Mouse (Mus musculus): Measurements from ENCODE around the gene Grb2. TPM values are rescaled to one million over a fixed set of nuclear protein-coding genes. Genes with fewer than 3 reads are reported as not detected.
"Not testable (repeated sequence)": the region's sequence is repeated elsewhere in the genome, so short reads cannot be mapped to it uniquely, and the experiment has no call there.

Grb2 gene
- polyA plus RNA-seq, 1 experiment from 2014 or later: 119 TPM

DNA sequence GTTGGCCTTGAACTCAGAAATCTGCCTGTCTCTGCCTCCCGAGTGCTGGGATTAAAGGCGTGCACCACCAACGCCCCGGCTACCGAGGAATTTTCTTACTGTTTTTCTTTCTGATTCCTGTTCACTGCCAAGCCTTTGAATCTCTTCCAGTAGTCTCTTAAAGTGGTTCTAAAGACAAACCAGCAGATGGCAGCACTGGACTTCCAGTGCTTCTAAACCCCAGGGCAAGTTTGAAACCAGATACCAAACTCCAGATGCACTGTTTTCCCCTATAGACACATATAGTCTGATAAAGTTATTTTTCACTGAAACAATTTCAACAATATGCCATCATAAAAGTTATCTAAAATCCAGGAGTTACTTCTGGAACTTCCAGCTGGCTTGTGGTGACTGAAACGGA lies 60.9 kb downstream of the Grb2 start:
- H3K4me1 ChIP-seq (replicated peaks): peaks cover 5% of the 10 kb centered on the region; the same call in 1 of the 2 replicates
- DNase-seq (ENCODE audit: low spot score): no peak
- H3K4me3 ChIP-seq: no peak overlapping the region
- H3K27me3 ChIP-seq (ENCODE audit: insufficient read depth, poor library complexity, severe bottlenecking): no peaks in the 10 kb centered on the region
- H3K9me3 ChIP-seq: no peaks in the 10 kb centered on the region
- 70% methylated on average over 6 of the region's 6 CpGs for WGBS
- H3K27ac ChIP-seq: no peak overlapping the region
- H3K36me3 ChIP-seq: peaks cover 88% of the 10 kb centered on the region

DNA sequence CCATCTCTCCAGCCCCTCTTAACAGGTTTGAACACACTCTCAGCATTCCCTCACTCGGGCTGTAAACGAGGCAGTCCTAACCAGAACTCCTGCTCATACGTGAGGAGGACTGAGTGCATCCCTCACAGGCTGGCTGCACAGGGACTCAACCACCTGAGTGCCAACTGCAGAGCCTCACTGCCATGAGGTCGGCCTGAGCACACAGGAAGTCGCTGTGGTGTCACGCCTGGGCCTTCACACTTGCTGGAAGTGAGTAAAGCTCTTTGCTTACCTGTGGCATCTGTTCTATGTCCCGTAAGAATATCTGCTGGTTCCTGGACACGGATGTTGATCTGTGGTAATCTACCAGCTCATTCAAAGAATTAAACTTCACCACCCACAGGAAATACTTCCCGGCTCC lies 62.0 kb downstream of the Grb2 start:
- Histone ChIP-seq H3K9me3 (no peaks in the 10 kb centered on the region), H3K36me3 (peaks cover 82% of the 10 kb centered on the region), H3K27me3 (ENCODE audit: insufficient read depth, poor library complexity, severe bottlenecking) (no peaks in the 10 kb centered on the region), H3K27ac (no peak overlapping the region), H3K4me1 (replicated peaks) (peaks cover 9% of the 10 kb centered on the region), H3K4me3 (no peak overlapping the region)
- no peak for DNase-seq (ENCODE audit: low spot score)
- 93% methylated on average over 9 of the region's 9 CpGs for WGBS

- WGBS: 97% methylated on average over 14 of the region's 14 CpGs
- not testable (repeated sequence) for H3K27ac ChIP-seq; H3K27me3 ChIP-seq (ENCODE audit: insufficient read depth, poor library complexity, severe bottlenecking); DNase-seq (ENCODE audit: low spot score); H3K9me3 ChIP-seq; H3K4me3 ChIP-seq
- peaks cover 73% of the 10 kb centered on the region for H3K36me3 ChIP-seq
- peaks cover 16% of the 10 kb centered on the region for H3K4me1 ChIP-seq (replicated peaks)
Observed at GRCm38 (mm10) chr11:115645498-115645897, 62.9 kb downstream of the Grb2 start.

DNA sequence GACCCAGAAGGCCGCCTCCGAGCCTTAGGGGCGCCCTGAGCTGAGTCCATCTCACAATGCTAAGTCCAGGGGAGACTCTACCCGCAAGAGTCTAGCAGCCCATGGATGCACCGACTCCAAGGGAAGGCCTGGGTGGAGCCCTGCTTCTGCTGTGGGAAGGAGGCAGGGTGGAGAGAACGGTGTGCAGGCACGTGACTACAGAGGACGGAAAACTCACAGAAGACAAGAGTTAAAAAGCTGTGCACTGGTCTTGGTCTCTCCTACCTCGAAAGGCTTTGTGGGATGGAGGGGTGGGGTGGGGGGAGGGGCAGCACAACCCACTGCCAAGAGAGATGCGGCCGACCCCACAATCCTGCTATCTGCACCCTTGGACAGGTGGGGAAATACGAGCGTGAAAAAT lies 64.1 kb downstream of the Grb2 start:
- H3K4me1 ChIP-seq (replicated peaks): peaks cover 11% of the 10 kb centered on the region; the same call in 1 of the 2 replicates
- H3K36me3 ChIP-seq: peaks cover 63% of the 10 kb centered on the region
- no peak overlapping the region for H3K4me3 ChIP-seq
- no peak for DNase-seq (ENCODE audit: low spot score)
- H3K27me3 ChIP-seq (ENCODE audit: insufficient read depth, poor library complexity, severe bottlenecking): no peaks in the 10 kb centered on the region
- H3K9me3 ChIP-seq: no peaks in the 10 kb centered on the region
- H3K27ac ChIP-seq: no peak overlapping the region
- WGBS: 95% methylated on average over 13 of the region's 13 CpGs

GRCm38 (mm10) chr11:115643265-115643664 lies 65.1 kb downstream of the Grb2 start:
- 76% methylated on average over 10 of the region's 10 CpGs for WGBS
- Histone ChIP-seq H3K4me3 (no peak overlapping the region), H3K27me3 (ENCODE audit: insufficient read depth, poor library complexity, severe bottlenecking) (no peaks in the 10 kb centered on the region), H3K4me1 (replicated peaks) (peaks cover 15% of the 10 kb centered on the region; the same call in 1 of the 2 replicates), H3K36me3 (peaks cover 53% of the 10 kb centered on the region), H3K27ac (no peak overlapping the region), H3K9me3 (no peaks in the 10 kb centered on the region)
- no peak for DNase-seq (ENCODE audit: low spot score)

DNA sequence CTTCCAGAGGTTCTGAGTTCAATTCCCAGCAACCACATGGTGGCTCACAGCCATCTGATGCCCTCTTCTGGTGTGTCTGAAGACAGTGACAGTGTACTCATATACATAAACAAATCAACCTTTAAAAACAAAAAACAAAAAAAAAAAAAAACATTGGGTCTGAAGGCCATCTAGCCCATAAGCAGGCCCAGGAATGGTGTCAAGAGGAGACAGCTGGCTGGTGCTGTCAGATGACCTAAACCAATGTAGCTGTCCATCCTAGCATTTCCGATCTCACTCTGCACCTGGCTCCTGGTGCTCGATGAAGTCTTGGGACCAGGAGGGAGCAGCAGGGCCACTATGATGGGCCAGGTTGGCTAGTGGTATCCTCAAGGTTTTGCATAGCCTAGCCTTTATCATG lies 65.7 kb downstream of the Grb2 start:
- peaks cover 47% of the 10 kb centered on the region for H3K36me3 ChIP-seq
- WGBS: 97% methylated on average over 2 of the region's 2 CpGs
- no peaks in the 10 kb centered on the region for H3K27me3 ChIP-seq (ENCODE audit: insufficient read depth, poor library complexity, severe bottlenecking)
- H3K4me3 ChIP-seq: no peak overlapping the region
- no peak for DNase-seq (ENCODE audit: low spot score)
- H3K4me1 ChIP-seq (replicated peaks): peaks cover 15% of the 10 kb centered on the region; the same call in 1 of the 2 replicates
- no peak overlapping the region for H3K27ac ChIP-seq
- H3K9me3 ChIP-seq: no peaks in the 10 kb centered on the region

DNA sequence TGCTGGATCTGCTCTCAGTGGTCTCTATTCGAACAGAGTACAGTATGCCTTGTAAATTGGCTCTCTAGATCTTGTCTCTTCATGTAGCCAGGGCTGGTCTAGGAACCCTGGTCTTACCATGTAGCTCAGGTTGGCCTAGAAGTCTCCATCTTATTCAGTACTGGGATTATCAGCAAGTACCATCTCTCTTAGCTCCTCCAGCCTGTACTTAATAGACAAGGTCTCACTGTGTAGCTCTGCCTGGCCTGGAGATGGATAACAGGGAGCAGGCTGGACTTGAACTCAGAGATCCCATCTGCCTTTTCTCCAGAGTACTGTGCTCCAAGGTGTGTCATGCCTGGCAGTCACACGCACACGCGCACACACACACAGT lies 66.7 kb downstream of the Grb2 start:
- no peak overlapping the region for H3K4me3 ChIP-seq

DNA sequence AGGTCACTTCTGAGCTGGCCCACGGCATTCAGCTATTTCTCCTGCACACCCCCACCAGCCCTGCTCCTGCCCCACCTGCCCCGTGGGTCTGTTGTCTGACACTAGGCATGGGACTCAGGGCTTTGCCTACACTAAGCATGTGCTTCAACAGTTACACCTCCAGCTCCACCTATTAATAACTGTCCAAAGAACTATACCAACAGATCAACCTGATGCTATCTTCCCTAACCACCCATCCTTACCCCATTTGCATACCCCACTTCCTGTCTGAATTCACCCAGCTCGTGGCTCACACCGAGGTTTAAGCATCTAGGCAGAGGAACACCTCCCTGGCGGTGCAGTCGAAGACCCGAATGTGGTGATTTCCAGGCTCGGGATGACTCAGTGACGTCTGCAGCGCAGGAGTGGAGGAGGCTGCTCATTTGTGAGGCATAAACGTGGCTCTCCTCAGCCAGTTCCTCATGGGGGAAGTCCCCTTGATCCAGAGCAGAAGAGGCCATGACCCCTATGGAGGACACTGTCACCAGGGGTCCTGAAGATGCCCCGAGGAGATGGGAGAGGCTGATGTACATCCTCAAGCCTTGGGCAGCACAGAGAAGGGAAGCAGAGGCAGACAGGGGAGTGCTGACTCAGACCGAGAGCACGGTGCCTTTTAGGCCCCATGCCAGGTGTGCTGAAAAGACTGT lies 67.3 kb downstream of the Grb2 start:
- Histone ChIP-seq H3K27ac (peak overlapping the region; percentile 12; the same call in 1 of the 2 replicates), H3K9me3 (no peaks in the 10 kb centered on the region), H3K4me1 (replicated peaks) (peaks cover 15% of the 10 kb centered on the region; the same call in 1 of the 2 replicates), H3K4me3 (no peak overlapping the region), H3K36me3 (peaks cover 33% of the 10 kb centered on the region), H3K27me3 (ENCODE audit: insufficient read depth, poor library complexity, severe bottlenecking) (no peaks in the 10 kb centered on the region)
- WGBS: 56% methylated on average over 14 of the region's 14 CpGs
- no peak for DNase-seq (ENCODE audit: low spot score)

More for the DNA sequence above, 66.7 kb downstream of the Grb2 start:
- no peak for DNase-seq (ENCODE audit: low spot score)
- H3K4me1 ChIP-seq (replicated peaks): peaks cover 15% of the 10 kb centered on the region; the same call in 1 of the 2 replicates
- no peak overlapping the region for H3K27ac ChIP-seq
- no peaks in the 10 kb centered on the region for H3K27me3 ChIP-seq (ENCODE audit: insufficient read depth, poor library complexity, severe bottlenecking)
- WGBS: 83% methylated on average over 4 of the region's 4 CpGs
- H3K9me3 ChIP-seq: no peaks in the 10 kb centered on the region
- peaks cover 38% of the 10 kb centered on the region for H3K36me3 ChIP-seq

GRCm38 (mm10) chr11:115640311-115640828 lies 68.0 kb downstream of the Grb2 start:
- Histone ChIP-seq H3K9me3 (no peaks in the 10 kb centered on the region), H3K4me1 (replicated peaks) (peaks cover 15% of the 10 kb centered on the region; the same call in 1 of the 2 replicates), H3K27me3 (ENCODE audit: insufficient read depth, poor library complexity, severe bottlenecking) (no peaks in the 10 kb centered on the region), H3K27ac (no peak overlapping the region), H3K36me3 (peaks cover 26% of the 10 kb centered on the region), H3K4me3 (no peak overlapping the region)
- DNase-seq (ENCODE audit: low spot score): no peak
- 83% methylated on average over 3 of the region's 4 CpGs for WGBS

DNA sequence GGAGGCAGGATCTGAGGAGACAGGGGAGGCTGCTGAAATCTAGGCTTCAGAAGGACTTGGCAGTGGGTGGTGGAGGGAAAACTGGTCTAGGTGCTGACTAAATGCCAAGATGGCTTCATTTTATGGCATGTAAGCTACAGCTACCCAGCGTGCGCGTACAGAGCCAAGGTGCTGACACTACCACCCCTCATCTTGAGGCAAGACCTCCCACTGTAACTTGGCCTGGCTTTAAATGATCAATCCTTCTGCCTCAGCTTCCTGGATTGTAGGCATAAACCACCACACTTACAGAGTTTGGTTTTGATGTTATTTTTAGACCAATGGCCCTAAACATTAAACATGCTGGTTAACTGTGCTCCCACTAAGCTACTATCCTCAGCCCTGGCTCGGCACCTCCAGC lies 68.9 kb downstream of the Grb2 start:
- 90% methylated on average over 4 of the region's 4 CpGs for WGBS
- no peak overlapping the region for H3K4me3 ChIP-seq
- H3K4me1 ChIP-seq (replicated peaks): peaks cover 15% of the 10 kb centered on the region; the same call in 1 of the 2 replicates
- H3K9me3 ChIP-seq: no peaks in the 10 kb centered on the region
- peaks cover 19% of the 10 kb centered on the region for H3K36me3 ChIP-seq
- no peaks in the 10 kb centered on the region for H3K27me3 ChIP-seq (ENCODE audit: insufficient read depth, poor library complexity, severe bottlenecking)
- no peak overlapping the region for H3K27ac ChIP-seq
- no peak for DNase-seq (ENCODE audit: low spot score)

DNA sequence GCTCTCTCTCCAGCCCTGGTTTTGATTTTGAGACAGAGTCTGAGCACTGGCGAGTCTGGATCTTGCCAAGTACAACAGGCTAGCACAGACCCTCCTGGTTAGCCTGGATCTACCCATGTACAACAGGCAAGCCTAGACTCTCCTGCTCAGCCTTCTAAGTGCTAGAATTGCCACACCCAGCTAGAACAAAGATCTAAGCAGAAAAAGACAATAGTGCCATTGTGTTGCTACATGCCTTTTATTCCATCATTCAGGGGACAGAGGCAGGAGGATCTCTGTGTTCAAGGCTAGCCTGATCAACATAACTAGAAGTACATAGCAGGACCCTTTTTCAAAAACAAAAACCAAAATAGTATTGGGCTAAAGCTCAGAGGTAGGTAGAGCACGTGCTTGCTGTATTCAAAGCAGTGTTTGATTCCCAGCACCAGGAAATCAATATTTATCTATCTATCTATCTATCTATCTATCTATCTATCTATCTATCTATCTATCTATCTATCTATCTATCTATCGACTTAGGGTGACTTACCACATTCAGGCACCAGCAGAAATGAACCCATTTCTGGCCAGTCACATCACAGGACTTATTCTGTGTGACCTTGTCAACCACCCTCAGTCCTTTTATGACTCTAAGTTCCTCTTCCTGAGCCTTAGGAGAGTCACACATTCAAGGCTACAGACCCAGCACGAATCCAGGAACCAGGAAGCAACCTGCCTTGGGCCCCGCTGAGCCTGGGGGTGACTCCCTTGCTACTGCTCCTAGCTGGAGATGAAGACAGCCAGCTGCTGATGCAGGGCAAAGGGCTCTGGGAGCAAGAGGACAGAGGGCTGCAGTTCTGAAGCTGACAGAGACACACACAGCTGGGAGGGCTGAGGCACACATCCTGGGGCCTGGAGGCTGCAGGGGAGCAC lies 69.6 kb downstream of the Grb2 start:
- Histone ChIP-seq H3K4me1 (replicated peaks) (peaks cover 18% of the 10 kb centered on the region; the same call in 1 of the 2 replicates), H3K27ac (0 out of 2 replicates have a peak overlapping the region, but pooled peaks have one; percentile 8), H3K4me3 (no peak overlapping the region), H3K27me3 (ENCODE audit: insufficient read depth, poor library complexity, severe bottlenecking) (no peaks in the 10 kb centered on the region), H3K9me3 (no peaks in the 10 kb centered on the region), H3K36me3 (peaks cover 11% of the 10 kb centered on the region)
- DNase-seq (ENCODE audit: low spot score): no peak
- WGBS: 75% methylated on average over 5 of the region's 5 CpGs

GRCm38 (mm10) chr11:115636960-115637359 lies 71.4 kb downstream of the Grb2 start:
- Histone ChIP-seq H3K4me3 (no peak overlapping the region), H3K27me3 (ENCODE audit: insufficient read depth, poor library complexity, severe bottlenecking) (no peaks in the 10 kb centered on the region), H3K4me1 (replicated peaks) (peaks cover 18% of the 10 kb centered on the region; the same call in 1 of the 2 replicates), H3K36me3 (no peaks in the 10 kb centered on the region), H3K27ac (no peak overlapping the region), H3K9me3 (no peaks in the 10 kb centered on the region)
- WGBS: 90% methylated on average over 3 of the region's 3 CpGs
- DNase-seq (ENCODE audit: low spot score): no peak

DNA sequence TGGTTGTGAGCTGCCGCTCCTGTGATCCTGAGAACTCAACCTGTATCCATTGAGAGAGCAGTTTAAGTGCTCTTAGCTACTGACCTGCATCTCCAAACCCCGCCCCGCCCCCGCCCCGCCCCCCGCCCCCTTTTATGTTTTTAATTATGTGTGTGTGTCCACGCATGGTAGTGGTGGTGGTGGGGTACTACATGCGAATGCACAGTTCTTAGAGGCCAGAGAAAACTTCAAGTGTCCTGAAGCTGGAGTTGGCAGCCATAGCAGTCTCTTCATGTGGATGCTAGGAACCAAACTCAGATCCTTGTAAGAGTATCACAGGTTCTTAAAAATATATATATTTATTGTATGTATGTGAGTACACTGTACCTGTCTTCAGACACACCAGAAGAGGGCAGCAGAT lies 72.9 kb downstream of the Grb2 start:
- no peaks in the 10 kb centered on the region for H3K36me3 ChIP-seq
- no peaks in the 10 kb centered on the region for H3K9me3 ChIP-seq
- WGBS: 73% methylated on average over 8 of the region's 8 CpGs
- DNase-seq (ENCODE audit: low spot score): no peak
- H3K4me1 ChIP-seq (replicated peaks): peaks cover 9% of the 10 kb centered on the region; the same call in 1 of the 2 replicates
- no peaks in the 10 kb centered on the region for H3K27me3 ChIP-seq (ENCODE audit: insufficient read depth, poor library complexity, severe bottlenecking)
- no peak overlapping the region for H3K27ac ChIP-seq
- no peak overlapping the region for H3K4me3 ChIP-seq
